Mouse (Mus musculus): Measurements from ENCODE around the gene Hnrnpk. TPM values are rescaled to one million over a fixed set of nuclear protein-coding genes. Genes with fewer than 3 reads are reported as not detected.

Hnrnpk gene
- total and polyA plus RNA-seq, 2 experiments from 2014 or later = 377 to 606 TPM

DNA sequence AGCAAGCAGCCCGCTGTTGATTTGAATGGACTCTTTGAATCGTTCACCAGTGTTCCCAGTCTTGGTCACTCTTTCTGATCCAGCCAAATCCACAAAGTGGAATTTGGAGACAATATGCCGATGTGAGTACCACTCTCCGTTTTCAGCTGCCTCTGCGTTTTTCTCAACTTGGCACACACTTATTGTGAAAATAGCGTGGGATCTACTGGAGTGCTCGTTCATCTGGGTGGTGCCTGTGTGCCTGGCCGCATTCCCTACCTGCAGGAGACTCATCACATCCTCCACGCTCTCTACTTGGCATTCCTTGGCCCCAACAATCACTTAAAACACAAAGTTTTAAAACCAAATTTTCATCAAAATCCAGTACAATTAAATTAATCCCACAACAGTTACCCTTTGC, 58.6 kb downstream of the Hnrnpk start:
- no peak for DNase-seq (ENCODE audit: low spot score)
- H3K9ac ChIP-seq (replicated peaks; ENCODE audit: low read depth, low read length) = no peak overlapping the region
- H3K9me3 ChIP-seq (replicated peaks; ENCODE audit: control insufficient read depth, low read length) = no peaks in the 10 kb centered on the region
- no peak for ATAC-seq (ENCODE audit: insufficient read depth, low read depth)
- no peak overlapping the region for H3K4me2 ChIP-seq (ENCODE audit: low read depth, low read length)
- 80% methylated on average over 9 of the region's 9 CpGs for WGBS
- H3K27ac ChIP-seq (ENCODE audit: low read depth) = no peak overlapping the region
- no peaks in the 10 kb centered on the region for H3K4me1 ChIP-seq (ENCODE audit: control insufficient read depth, insufficient read depth)
- TF ChIP-seq EP300 (IDR thresholded peaks at IDR 0.05; ENCODE audit: low read depth) (no peak), CTCF (IDR thresholded peaks at IDR 0.05; ENCODE audit: low read depth) (no peak)
- H3K36me3 ChIP-seq (replicated peaks; ENCODE audit: control insufficient read depth, insufficient read depth, low read length) = no peaks in the 10 kb centered on the region
- H3K4me3 ChIP-seq (ENCODE audit: low read depth, low read length) = no peak overlapping the region
- H3K27me3 ChIP-seq (ENCODE audit: control insufficient read depth, insufficient read depth, low read length) = no peaks in the 10 kb centered on the region

MicroRNAs within 50 kb of the gene (microRNA counts, 519-probe panel; counts per million panel counts)
- microRNA mmu-miR-7a = 2,436 counts per million, percentile 27 among the panel's probes with 10 or more counts

Small RNA genes within 50 kb of the gene (microRNA-seq; reads per million reads assigned to microRNA genes)
- gene Mir7-1 = 53.7 reads per million, percentile 47 among the genes with 10 or more reads in this experiment

Other genes starting within 250 kb of the Hnrnpk start
- 17.4 and 23.2 TPM in 2 replicates for gene Idnk, start 245.7 kb downstream of the Hnrnpk start, total RNA-seq (2014; rRNA removed; ENCODE audit: low replicate concordance)
- 33.3 and 36.3 TPM in 2 replicates for gene Idnk, start 245.7 kb downstream of the Hnrnpk start, polyA plus RNA-seq (2015; fragmentation: Nextera tagmentation; extraction: Ambion mirVana)
- 105 and 125 TPM in 2 replicates for gene Ubqln1, start 187.7 kb downstream of the Hnrnpk start, total RNA-seq (2014; rRNA removed; ENCODE audit: low replicate concordance)
- 45.7 and 48.6 TPM in 2 replicates for gene Ubqln1, start 187.7 kb downstream of the Hnrnpk start, polyA plus RNA-seq (2015; fragmentation: Nextera tagmentation; extraction: Ambion mirVana)
- 16.0 and 16.6 TPM in 2 replicates for gene Gkap1, start 127.6 kb downstream of the Hnrnpk start, total RNA-seq (2014; rRNA removed; ENCODE audit: low replicate concordance)
- 16.2 and 17.4 TPM in 2 replicates for gene Gkap1, start 127.6 kb downstream of the Hnrnpk start, polyA plus RNA-seq (2015; fragmentation: Nextera tagmentation; extraction: Ambion mirVana)
- not detected in 2 replicates for gene Kif27, start 44.2 kb downstream of the Hnrnpk start, total RNA-seq (2014; rRNA removed; ENCODE audit: low replicate concordance)
- 0.10 and 0.15 TPM in 2 replicates for gene Kif27, start 44.2 kb downstream of the Hnrnpk start, polyA plus RNA-seq (2015; fragmentation: Nextera tagmentation; extraction: Ambion mirVana)
- gene 2210016F16Rik, start 18.1 kb downstream of the Hnrnpk start, total RNA-seq (2014; rRNA removed; ENCODE audit: low replicate concordance) = 24.9 and 32.7 TPM in 2 replicates
- gene 2210016F16Rik, start 18.1 kb downstream of the Hnrnpk start, polyA plus RNA-seq (2015; fragmentation: Nextera tagmentation; extraction: Ambion mirVana) = 25.7 and 26.5 TPM in 2 replicates
- gene Rmi1, start 1.1 kb downstream of the Hnrnpk start, total RNA-seq (2014; rRNA removed; ENCODE audit: low replicate concordance) = 5.7 and 16.1 TPM in 2 replicates
- 13.3 and 14.4 TPM in 2 replicates for gene Rmi1, start 1.1 kb downstream of the Hnrnpk start, polyA plus RNA-seq (2015; fragmentation: Nextera tagmentation; extraction: Ambion mirVana)
- gene Slc28a3, start 207.5 kb upstream of the Hnrnpk start, total RNA-seq (2014; rRNA removed; ENCODE audit: low replicate concordance) = not detected in 2 replicates
- gene Slc28a3, start 207.5 kb upstream of the Hnrnpk start, polyA plus RNA-seq (2015; fragmentation: Nextera tagmentation; extraction: Ambion mirVana) = not detected in 2 replicates

All from heart, postnatal 0 days (tissue).